Mouse (Mus musculus) kidney, adult 2 months (tissue): ENCODE results near the gene Sap30l.

Experiments used
- CTCF ChIP-seq: fragments of 200-500 bp; conservative IDR thresholded peaks from 2 replicates; pipeline ENCODE4 v1.5.1; 2011; ENCODE audit warnings: low read depth, mild to moderate bottlenecking, control low read depth, low read length, moderate library complexity, mixed read lengths; ENCODE audit not compliant: insufficient read depth, insufficient read length
- POLR2A ChIP-seq: fragments of 200-500 bp; IDR thresholded peaks from one replicate; pipeline ENCODE4 v1.6.1; 2011; ENCODE audit warnings: low read depth, low read length, control low read depth

DNA sequence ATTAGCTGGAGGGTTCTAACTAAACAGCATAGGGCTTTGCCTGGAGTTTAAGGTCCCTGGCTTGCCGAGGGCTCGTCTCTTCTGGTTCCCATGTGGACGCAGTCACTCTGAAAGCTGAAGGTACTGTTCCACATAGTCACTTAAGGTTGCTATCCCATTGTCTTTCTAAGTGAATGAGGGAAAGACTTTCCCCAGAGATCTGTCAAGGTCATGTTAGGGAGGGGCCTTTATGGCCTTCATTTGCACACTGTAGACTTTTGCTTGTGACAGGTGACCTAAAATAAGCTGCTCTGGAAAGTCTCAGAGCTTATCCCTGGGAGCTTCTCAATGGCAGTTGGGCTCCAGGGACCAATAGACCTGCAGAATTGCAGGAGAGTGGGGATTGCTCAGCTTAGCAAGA lies 12.2 kb downstream of the Sap30l start:
- TF ChIP-seq POLR2A = no peak
- TF ChIP-seq CTCF = no peak
